Mouse (Mus musculus): ENCODE measurements around the gene Cst9.

GRCm38 (mm10) chr2:148874224-148874616 is 39.3 kb downstream of the Cst9 start:
- no peak for TF ChIP-seq EP300 (IDR thresholded peaks at IDR 0.05; ENCODE audit: insufficient read depth, low read depth, low read length)
- TF ChIP-seq CTCF (IDR thresholded peaks at IDR 0.05; ENCODE audit: low read depth, low read length): no peak
- no peak for TF ChIP-seq POLR2A (IDR thresholded peaks at IDR 0.05; ENCODE audit: insufficient read depth, low read length)
